Mouse (Mus musculus): ENCODE data around the gene Xpnpep2. TPM values are rescaled to one million over a fixed set of nuclear protein-coding genes. Genes with fewer than 3 reads are reported as not detected.

The Xpnpep2 gene
- total and polyA plus RNA-seq, 3 experiments, result 0.59 to 1.6 (median 1.4) TPM

DNA sequence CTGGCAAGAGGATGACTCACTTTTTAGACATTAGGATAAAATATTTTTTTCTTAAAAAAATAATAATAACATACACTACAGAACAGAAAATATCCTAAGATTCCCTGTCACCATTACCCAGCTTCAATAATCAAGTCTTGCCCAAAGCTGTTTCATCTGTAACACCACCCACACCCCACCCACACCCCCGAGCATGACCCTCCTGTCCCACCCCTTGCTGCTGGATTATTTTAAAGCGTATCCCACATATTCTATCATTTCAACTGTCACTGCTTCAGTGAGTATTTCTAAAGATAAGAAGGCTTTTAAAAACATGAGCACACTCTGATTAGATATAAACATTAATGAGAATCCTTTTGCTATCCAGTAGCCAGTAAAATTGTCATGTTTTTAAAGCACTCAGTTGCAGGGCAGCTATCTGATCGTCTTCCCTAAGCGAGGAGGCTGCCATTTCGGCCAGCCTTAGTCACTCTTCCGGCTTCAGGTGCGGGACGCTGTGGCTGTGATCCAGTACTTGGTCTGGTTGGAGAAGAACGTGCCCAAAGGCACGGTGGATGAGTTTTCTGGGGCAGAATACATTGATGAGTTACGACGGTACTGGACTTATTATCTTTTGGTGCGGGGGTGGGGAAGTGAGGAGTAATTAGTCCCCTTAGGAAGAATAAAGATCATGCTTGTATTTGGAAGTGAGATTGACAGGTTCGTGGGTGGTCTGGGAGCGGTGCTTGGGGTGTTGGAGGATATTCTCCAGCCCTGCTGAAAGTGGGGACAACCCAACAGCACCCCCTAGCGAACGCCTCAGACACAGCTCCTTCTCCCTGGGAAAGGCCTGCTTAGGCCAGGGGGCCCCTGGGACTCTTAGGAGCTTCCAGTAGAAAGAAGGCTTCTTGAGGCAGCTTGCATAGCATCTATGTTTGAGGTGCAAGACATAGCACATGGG lies 15.9 kb downstream of the Xpnpep2 start:
- DNase-seq, result peak; percentile 65

DNA sequence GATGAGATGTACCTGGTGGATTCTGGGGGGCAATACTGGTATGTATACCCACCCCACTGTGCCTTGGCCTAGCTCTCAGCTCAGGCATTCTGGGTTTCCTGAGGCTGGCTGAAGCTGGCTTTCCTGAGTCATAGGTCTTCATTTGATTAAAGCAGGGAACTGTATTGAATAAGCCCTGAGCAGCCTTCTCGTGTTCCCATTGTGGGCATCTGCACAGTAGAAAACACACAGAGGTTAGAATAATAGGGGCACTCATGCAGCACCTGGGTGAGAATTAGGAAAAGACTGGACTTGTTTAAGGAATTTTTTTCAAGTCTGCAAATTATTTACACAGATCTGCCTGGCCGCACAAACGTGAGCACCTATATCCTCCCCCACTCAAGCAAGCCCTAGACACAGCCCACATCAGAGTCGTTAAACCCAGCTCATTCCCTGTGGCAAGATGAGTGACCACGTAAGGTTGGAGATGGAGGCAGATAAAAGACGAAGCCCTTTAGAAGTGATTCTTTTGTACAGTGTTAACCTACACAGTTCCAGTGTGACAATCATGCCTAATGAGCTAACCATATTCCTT lies 18.5 kb downstream of the Xpnpep2 start:
- DNase-seq, result no peak

DNA sequence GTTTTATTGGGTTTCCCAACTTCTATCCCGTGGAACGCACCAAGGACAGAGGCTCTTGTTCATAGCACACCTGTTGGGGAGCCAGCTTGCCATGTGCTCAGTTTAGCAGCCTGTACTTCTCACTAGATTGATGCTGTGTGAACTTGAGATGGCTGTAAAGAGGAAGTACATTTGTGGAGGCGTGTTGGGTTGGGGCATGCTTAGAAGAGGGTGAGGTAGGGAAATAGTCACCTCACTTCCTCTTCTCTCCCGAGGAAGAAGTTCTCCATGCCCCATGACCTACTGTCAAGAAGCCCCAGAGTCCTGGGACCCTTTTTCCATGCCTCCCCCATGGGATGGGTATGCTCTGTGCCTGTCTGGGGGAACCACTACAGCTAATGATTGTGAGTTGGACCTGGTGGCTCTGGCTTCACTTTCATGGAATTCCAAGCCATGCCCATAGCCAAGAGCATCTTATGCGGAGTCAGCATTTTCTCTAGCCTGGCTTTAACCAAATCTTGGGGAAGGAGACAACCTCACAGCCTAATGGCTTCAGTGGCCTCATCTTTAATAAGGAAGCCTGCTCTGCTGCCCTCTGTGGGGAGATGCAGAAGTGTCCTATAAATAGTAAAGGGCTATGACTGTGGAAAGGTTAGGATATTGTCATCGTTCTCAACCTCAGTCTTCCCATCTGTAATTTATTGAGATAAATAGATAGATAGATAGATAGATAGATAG lies 19.1 kb downstream of the Xpnpep2 start:
- no peak for DNase-seq

- DNase-seq, result no peak
These were observed 20.6 kb downstream of the Xpnpep2 start for GRCm38 (mm10) chrX:48129167-48129566.

DNA sequence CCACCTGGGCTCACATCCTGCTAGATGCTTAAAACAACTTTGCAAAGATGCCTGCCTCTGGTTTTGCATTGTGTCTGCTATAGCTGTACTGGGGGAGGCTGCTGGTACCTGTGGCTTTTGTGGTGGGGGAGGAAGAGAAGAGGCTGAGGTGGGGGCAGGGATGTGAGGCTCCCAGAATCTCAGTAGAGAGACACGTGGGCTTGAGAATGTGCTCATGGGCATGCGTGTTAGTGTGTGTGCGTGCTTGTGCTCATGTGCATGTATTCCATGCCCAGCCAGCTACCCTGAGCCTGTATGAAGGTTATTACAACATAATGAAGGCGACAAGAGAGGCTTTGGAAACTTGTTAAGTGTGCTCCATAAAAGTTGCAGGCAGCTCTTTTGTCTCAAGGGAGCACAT lies 28.4 kb downstream of the Xpnpep2 start:
- DNase-seq, result no peak

- DNase-seq, result no peak
These were observed 29.5 kb downstream of the Xpnpep2 start for GRCm38 (mm10) chrX:48138011-48138410.

DNA sequence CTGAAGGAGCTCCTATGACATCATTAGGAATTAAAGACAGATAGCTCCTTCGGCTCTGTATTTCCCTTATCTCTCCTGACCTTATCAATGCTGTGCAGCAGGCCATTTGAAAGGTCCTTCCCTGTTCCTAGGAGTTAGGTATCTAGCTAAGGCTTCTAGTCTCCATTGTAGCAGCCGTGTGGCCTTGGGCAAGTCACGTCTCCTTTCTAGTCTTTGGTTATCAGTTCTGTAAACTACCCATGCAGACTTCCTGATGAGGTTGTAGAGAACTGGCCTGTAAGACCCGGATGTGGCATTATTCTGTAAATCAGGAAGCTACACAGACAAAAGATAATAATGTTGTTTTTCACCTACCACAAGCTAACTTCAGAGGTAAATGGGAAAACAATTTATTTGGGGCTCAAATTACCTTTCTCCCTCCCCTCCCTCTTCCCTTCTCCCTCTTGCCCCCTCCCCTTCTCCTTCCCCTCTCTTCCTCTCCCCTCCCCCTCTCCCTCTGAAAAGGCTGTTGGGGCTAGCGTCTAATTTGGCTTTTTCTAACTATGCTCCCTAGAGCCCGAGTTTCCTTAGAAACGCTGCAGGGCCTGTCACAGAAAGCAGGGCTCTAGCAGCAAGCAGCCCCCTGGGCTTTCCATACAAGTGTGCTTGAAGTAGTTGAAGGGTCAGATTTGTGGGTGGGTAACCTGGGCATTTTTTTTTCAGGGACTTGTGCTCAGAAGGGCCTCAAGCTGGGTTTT lies 30.2 kb downstream of the Xpnpep2 start:
- DNase-seq, result no peak

DNA sequence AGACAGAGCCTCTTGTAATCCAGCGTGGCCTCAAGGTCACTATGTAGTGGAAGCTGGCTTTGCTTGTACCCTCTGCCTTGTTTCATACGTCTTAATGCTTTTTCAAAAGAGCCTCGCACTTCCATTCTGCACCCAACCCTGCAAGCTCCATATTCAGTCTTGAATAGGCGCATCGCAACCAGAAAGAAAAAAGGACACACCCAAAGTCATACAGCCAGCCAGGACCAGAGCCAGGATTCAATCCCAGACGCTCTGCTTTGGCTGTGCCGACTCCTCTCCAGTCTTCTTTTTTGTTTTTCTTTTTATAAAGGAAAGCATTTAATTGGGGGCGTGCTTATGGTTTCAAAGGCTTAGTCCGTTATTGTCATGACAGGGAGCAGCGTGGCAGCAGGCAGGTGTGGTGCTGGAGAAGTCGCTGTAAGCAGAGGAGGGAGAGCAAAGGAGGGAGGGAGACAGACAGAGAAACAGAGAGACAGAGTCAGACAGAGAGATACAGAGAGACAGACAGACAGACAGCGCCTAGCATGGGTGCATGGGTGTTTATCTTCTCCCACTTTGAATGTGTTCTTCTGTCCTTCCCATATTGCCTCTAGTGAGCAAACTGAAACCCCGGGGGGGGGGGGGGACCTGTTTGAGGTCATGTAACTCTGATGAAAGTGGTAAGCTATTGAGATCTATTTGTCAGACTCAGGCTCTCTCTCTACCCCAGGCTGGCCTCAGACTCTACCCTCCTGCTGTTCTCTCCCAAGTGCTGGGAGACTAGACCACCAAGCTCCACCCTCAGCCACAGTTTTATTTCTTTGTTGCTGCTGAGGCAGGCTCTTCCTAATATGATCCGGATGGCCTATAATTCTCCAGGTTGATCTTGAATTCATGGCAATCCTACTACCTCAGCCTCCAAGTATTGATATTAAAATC lies 31.1 kb downstream of the Xpnpep2 start:
- no peak for DNase-seq

- no peak for DNase-seq
These were observed 31.9 kb downstream of the Xpnpep2 start for GRCm38 (mm10) chrX:48140286-48140877.

GRCm38 (mm10) chrX:48141481-48141880 lies 33.0 kb downstream of the Xpnpep2 start:
- no peak for DNase-seq

DNA sequence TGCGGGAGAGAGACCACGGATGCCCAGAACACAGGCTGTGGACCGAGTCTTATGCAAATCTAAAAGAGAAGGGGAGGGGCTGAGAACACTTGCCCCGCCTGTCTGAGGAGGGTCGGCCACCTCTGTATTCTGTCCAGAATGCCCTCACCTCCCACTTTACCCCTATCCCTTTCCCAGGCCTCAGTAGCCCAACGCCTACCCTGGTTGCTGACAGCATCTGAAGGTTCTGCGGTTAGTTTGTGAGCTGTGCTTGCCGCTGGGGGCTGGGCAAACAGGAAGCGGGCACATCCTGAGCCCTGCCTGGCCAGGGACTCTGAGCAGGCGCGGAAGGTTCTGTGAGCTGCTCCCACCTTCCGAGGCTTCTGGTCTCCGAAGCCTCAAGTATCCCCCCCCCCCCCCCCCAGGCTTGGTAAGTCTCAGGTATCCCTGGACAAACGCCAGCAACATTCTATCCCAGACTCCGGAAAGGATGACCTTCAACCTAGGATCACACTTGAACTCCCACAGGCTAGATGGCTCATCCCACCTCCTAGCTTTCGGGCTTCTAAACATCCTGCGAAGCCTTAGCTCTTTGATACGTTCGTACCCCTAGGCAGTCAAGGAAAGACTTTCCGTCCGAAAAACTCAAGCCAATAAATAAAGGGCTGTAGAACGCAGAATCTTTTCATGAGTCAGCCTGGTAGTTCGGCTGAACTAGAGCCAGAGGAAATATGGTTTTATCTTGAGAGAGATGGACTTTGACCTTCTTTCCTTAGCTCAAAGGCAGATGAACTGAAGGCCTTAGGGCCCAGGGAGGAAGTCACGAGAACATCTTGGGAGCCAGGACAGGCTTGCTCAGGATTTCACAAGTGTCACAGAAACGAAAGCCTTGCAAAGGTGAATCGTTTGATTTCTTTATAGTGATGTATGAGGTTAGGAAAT lies 35.1 kb downstream of the Xpnpep2 start:
- peak; percentile 37 for DNase-seq

- no peak for DNase-seq
These were observed 37.7 kb downstream of the Xpnpep2 start, which contains the start of gene Sash3 for GRCm38 (mm10) chrX:48146262-48146661. Sash3 (plus strand) TSS chrX:48146436.

GRCm38 (mm10) chrX:48147226-48147625 lies 38.7 kb downstream of the Xpnpep2 start:
- DNase-seq, result no peak

- no peak for DNase-seq
These were observed 39.2 kb downstream of the Xpnpep2 start for GRCm38 (mm10) chrX:48147741-48148186.

- DNase-seq, result no peak
These were observed 43.6 kb downstream of the Xpnpep2 start for GRCm38 (mm10) chrX:48152106-48152505.

- DNase-seq, result no peak
These were observed 44.9 kb downstream of the Xpnpep2 start for GRCm38 (mm10) chrX:48153414-48153813.

- DNase-seq, result no peak
These were observed 45.4 kb downstream of the Xpnpep2 start for GRCm38 (mm10) chrX:48153949-48154348.

- no peak for DNase-seq
These were observed 47.0 kb downstream of the Xpnpep2 start for GRCm38 (mm10) chrX:48155489-48155888.

GRCm38 (mm10) chrX:48157396-48157795 lies 48.9 kb downstream of the Xpnpep2 start:
- DNase-seq, result no peak
